In genomic region chr6:11727370-11727769, GRCm38 (mm10) we compare ENCODE assay signal across 11 mouse cellular contexts.
A peak's percentile ranks its signal among the peaks of the same experiment; 100 is the strongest.
DNase-seq lines count a peak whose midpoint lies in the region; ATAC-seq and TF ChIP-seq lines count a peak whose summit lies in the region.
"Had no signal": no experiment of that assay in that cellular context is flagged by ENCODE, and none has a peak within 500 bp of the region (broad histone marks: within the 10 kb centered on the region; RNA-seq: fewer than 3 reads in every experiment).

No protein-coding gene starts in this region.

- no peaks in the 10 kb centered on the region for H3K9me3 ChIP-seq in hindbrain, embryonic 11.5 days (ENCODE audit: control insufficient read depth, low read length)
- no peaks in the 10 kb centered on the region for H3K9me3 ChIP-seq in hindbrain, embryonic 10.5 days
- H3K9me3 ChIP-seq in hindbrain, postnatal 0 days (ENCODE audit: low read length): no peaks in the 10 kb centered on the region
- H3K9me3 ChIP-seq in midbrain, embryonic 12.5 days: no peaks in the 10 kb centered on the region
- no peaks in the 10 kb centered on the region for H3K9me3 ChIP-seq in heart, embryonic 10.5 days

- H3K27ac ChIP-seq in hindbrain, embryonic 11.5 days (ENCODE audit: low read depth, low read length): no peak overlapping the region
- no peak overlapping the region for H3K27ac ChIP-seq in hindbrain, embryonic 10.5 days
- H3K27ac ChIP-seq in hindbrain, postnatal 0 days: no peak overlapping the region
- no peak overlapping the region for H3K27ac ChIP-seq in midbrain, embryonic 12.5 days (replicated peaks)
- no peak overlapping the region for H3K27ac ChIP-seq in heart, embryonic 10.5 days

- H3K4me3 ChIP-seq in hindbrain, embryonic 11.5 days (ENCODE audit: low read depth, low read length): no peak overlapping the region
- no peak overlapping the region for H3K4me3 ChIP-seq in hindbrain, embryonic 10.5 days
- H3K4me3 ChIP-seq in hindbrain, postnatal 0 days (ENCODE audit: low read length): no peak overlapping the region
- no peak overlapping the region for H3K4me3 ChIP-seq in midbrain, embryonic 12.5 days
- H3K4me3 ChIP-seq in heart, embryonic 10.5 days: no peak overlapping the region

- H3K4me2 ChIP-seq in hindbrain, embryonic 11.5 days (replicated peaks; ENCODE audit: low read depth, low read length): no peak overlapping the region
- no peak overlapping the region for H3K4me2 ChIP-seq in hindbrain, postnatal 0 days (ENCODE audit: low read depth, low read length)
- H3K4me2 ChIP-seq in midbrain, embryonic 12.5 days (replicated peaks): no peak overlapping the region

- ATAC-seq in hindbrain, embryonic 11.5 days (ENCODE audit: low FRiP score): peak; percentile 68
- no peak for ATAC-seq in hindbrain, postnatal 0 days
- ATAC-seq in midbrain, embryonic 12.5 days (ENCODE audit: low FRiP score, low read depth): peak; percentile 85
- ATAC-seq: CD4-positive, CD25-positive, alpha-beta regulatory T cell, adult 4 months had no signal

- H3K4me1 ChIP-seq in hindbrain, embryonic 11.5 days (replicated peaks; ENCODE audit: control insufficient read depth, insufficient read depth, low read length): no peaks in the 10 kb centered on the region
- no peaks in the 10 kb centered on the region for H3K4me1 ChIP-seq in hindbrain, embryonic 10.5 days (replicated peaks)
- no peaks in the 10 kb centered on the region for H3K4me1 ChIP-seq in hindbrain, postnatal 0 days (ENCODE audit: insufficient read depth, low read length)
- no peaks in the 10 kb centered on the region for H3K4me1 ChIP-seq in midbrain, embryonic 12.5 days
- no peaks in the 10 kb centered on the region for H3K4me1 ChIP-seq in heart, embryonic 10.5 days

- H3K36me3 ChIP-seq in hindbrain, embryonic 11.5 days (ENCODE audit: control insufficient read depth, insufficient read depth, low read length): no peaks in the 10 kb centered on the region
- no peaks in the 10 kb centered on the region for H3K36me3 ChIP-seq in hindbrain, embryonic 10.5 days
- no peaks in the 10 kb centered on the region for H3K36me3 ChIP-seq in hindbrain, postnatal 0 days (ENCODE audit: insufficient read depth, low read length)
- no peaks in the 10 kb centered on the region for H3K36me3 ChIP-seq in midbrain, embryonic 12.5 days
- H3K36me3 ChIP-seq in heart, embryonic 10.5 days: no peaks in the 10 kb centered on the region

- no peak for DNase-seq in hindbrain, embryonic 11.5 days (ENCODE audit: low spot score)
- no peak for DNase-seq in hindbrain, embryonic 10.5 days (ENCODE audit: low spot score)
- peak; percentile 10 to 40 for DNase-seq in adrenal gland, postnatal 36 days
- peak; percentile 11 for DNase-seq in hindbrain, postnatal 0 days (ENCODE audit: low spot score)
- no peak for DNase-seq in urinary bladder, postnatal 36 days (ENCODE audit: low spot score in 2 of 2)
- DNase-seq in heart, embryonic 10.5 days (ENCODE audit: low spot score): no peak
- DNase-seq in ovary, postnatal 14 days (ENCODE audit: low spot score): no peak
- DNase-seq: cerebellum, adult 18-20 months; heart, adult 18-20 months had no signal

- H3K9ac ChIP-seq in hindbrain, embryonic 11.5 days (ENCODE audit: low read depth, low read length): no peak overlapping the region
- H3K9ac ChIP-seq in hindbrain, postnatal 0 days (replicated peaks; ENCODE audit: low read length): no peak overlapping the region
- no peak overlapping the region for H3K9ac ChIP-seq in midbrain, embryonic 12.5 days (replicated peaks)

- H3K27me3 ChIP-seq in hindbrain, embryonic 11.5 days (ENCODE audit: control insufficient read depth, insufficient read depth, low read length): no peaks in the 10 kb centered on the region
- no peaks in the 10 kb centered on the region for H3K27me3 ChIP-seq in hindbrain, embryonic 10.5 days (ENCODE audit: insufficient read depth, poor library complexity, severe bottlenecking)
- H3K27me3 ChIP-seq in hindbrain, postnatal 0 days (ENCODE audit: insufficient read depth, low read length): no peaks in the 10 kb centered on the region
- H3K27me3 ChIP-seq in midbrain, embryonic 12.5 days: no peaks in the 10 kb centered on the region
- H3K27me3 ChIP-seq in heart, embryonic 10.5 days (ENCODE audit: insufficient read depth, poor library complexity, severe bottlenecking): no peaks in the 10 kb centered on the region

- 76% methylated on average over 5 of the region's 5 CpGs for WGBS in hindbrain, embryonic 11.5 days
- WGBS in hindbrain, embryonic 10.5 days: 87% methylated on average over 5 of the region's 5 CpGs
- WGBS in hindbrain, postnatal 0 days: 54% methylated on average over 5 of the region's 5 CpGs
- 68% methylated on average over 5 of the region's 5 CpGs for WGBS in midbrain, embryonic 12.5 days
- WGBS in heart, embryonic 10.5 days: 66% methylated on average over 5 of the region's 5 CpGs

- no peak for TF ChIP-seq CTCF in hindbrain, postnatal 0 days (IDR thresholded peaks at IDR 0.05; ENCODE audit: low read depth)

Comparison
In these comparisons a context has a peak if more than half of its experiments do, and no peak if none do; other contexts are left out.
1. DNase-seq: peak in adrenal gland, postnatal 36 days (2 of 2) and hindbrain, postnatal 0 days (single experiment); none in hindbrain, embryonic 11.5 days (single experiment), hindbrain, embryonic 10.5 days (single experiment), urinary bladder, postnatal 36 days (0 of 2), heart, embryonic 10.5 days (single experiment) and ovary, postnatal 14 days (single experiment).